Mouse (Mus musculus) forebrain, embryonic 14.5 days (tissue): ENCODE measurements around the gene Prr12. TPM values are rescaled to one million over a fixed set of nuclear protein-coding genes. Genes with fewer than 3 reads are reported as not detected.
"Not testable (repeated sequence)": the region's sequence is repeated elsewhere in the genome, so short reads cannot be mapped to it uniquely, and the experiment has no call there.

Experiments
- ATAC-seq: fragments of 200-750 bp; cut with Nextera tagmentation; 2 replicates; pipeline ENCODE4 v1.8.0; 2017; ENCODE audit warnings: mild to moderate bottlenecking, moderate library complexity
- DNase-seq: peaks from one replicate; pipeline ENCODE4 v3.0.0-alpha.2; 2015; ENCODE audit warnings: low spot score
- H3K27ac ChIP-seq: fragments of 300-500 bp; sonication (generic); 2 replicates; pipeline ENCODE4 v1.5.1; 2014; ENCODE audit warnings: low read depth, mild to moderate bottlenecking, control low read depth, low read length, moderate library complexity
- H3K27me3 ChIP-seq: fragments of 300-500 bp; sonication (generic); replicated peaks from 2 replicates; pipeline ENCODE4 v1.6.1; 2014; ENCODE audit warnings: low read length, control low read depth, mixed read lengths; ENCODE audit not compliant: control insufficient read depth, insufficient read depth
- H3K36me3 ChIP-seq: fragments of 300-500 bp; sonication (generic); 2 replicates; pipeline ENCODE4 v1.6.1; 2014; ENCODE audit warnings: low read length, control low read depth; ENCODE audit not compliant: control insufficient read depth, insufficient read depth
- H3K4me1 ChIP-seq: fragments of 300-500 bp; sonication (generic); 2 replicates; pipeline ENCODE4 v1.6.1; 2014; ENCODE audit warnings: antibody characterized with exemption, low read length, control low read depth; ENCODE audit not compliant: control insufficient read depth, insufficient read depth
- H3K4me2 ChIP-seq: fragments of 300-500 bp; sonication (generic); 2 replicates; pipeline ENCODE4 v1.6.1; 2014; ENCODE audit warnings: mild to moderate bottlenecking, control low read depth, low read length
- H3K4me3 ChIP-seq: fragments of 300-500 bp; sonication (generic); 2 replicates; pipeline ENCODE4 v1.5.1; 2014; ENCODE audit warnings: low read depth, low read length, control low read depth
- H3K9ac ChIP-seq: fragments of 300-500 bp; sonication (generic); 2 replicates; pipeline ENCODE4 v1.6.1; 2014; ENCODE audit warnings: mild to moderate bottlenecking, low read length, control low read depth, moderate library complexity
- H3K9me3 ChIP-seq: fragments of 300-500 bp; sonication (generic); replicated peaks from 2 replicates; pipeline ENCODE4 v1.6.1; 2016; ENCODE audit warnings: low read length, control low read depth, mixed read lengths; ENCODE audit not compliant: control insufficient read depth
- WGBS: fragments of 180-500 bp; shearing (Covaris S2); extraction: QIAGEN DNeasy Blood & Tissue Kit; methylation state at CpG from one replicate; pipeline ENCODE4 v1.1.7; 2014; 5-methylcytosine and 5-hydroxymethylcytosine counted together
- polyA plus RNA-seq: library from polyadenylated mRNA; unstranded; fragments of >200 nt; fragmentation: Nextera tagmentation; extraction: Ambion mirVana; gene quantifications from 2 replicates; pipeline ENCODE4 v1.2.1, GENCODE M21; 2014

Prr12 gene
- polyA plus RNA-seq: 13.6 and 16.0 TPM in 2 replicates

- Histone ChIP-seq H3K27me3 (no peaks in the 10 kb centered on the region), H3K4me3 (peak within 1 kb of the TSS; percentile 78), H3K36me3 (peaks cover 29% of the 10 kb centered on the region), H3K9ac (peak within 1 kb of the TSS; percentile 76), H3K4me1 (peaks cover 8% of the 10 kb centered on the region), H3K27ac (peak within 1 kb of the TSS; percentile 99), H3K9me3 (no peaks in the 10 kb centered on the region), H3K4me2 (peak within 1 kb of the TSS; percentile 90)
- DNase-seq (peak; percentile 78), ATAC-seq (no peak)
- 0% methylated on average over 9 of the region's 18 CpGs for WGBS
Observed at GRCm38 (mm10) chr7:45052862-45053116, at the start of gene Prr12. TSS of gene Prr12 (minus strand) at chr7:45052881.

- no peak overlapping the region for H3K4me3 ChIP-seq
- DNase-seq (no peak), ATAC-seq (no peak)
- H3K4me1 ChIP-seq: no peaks in the 10 kb centered on the region
- H3K9ac ChIP-seq: no peak overlapping the region
- 87% methylated on average over 11 of the region's 11 CpGs for WGBS
- no peaks in the 10 kb centered on the region for H3K36me3 ChIP-seq
- H3K4me2 ChIP-seq: no peak overlapping the region
- no peaks in the 10 kb centered on the region for H3K9me3 ChIP-seq
- no peaks in the 10 kb centered on the region for H3K27me3 ChIP-seq
- H3K27ac ChIP-seq: no peak overlapping the region
Observed at GRCm38 (mm10) chr7:45102441-45102840, 49.8 kb upstream of the Prr12 start.

GRCm38 (mm10) chr7:45100046-45100445 is 47.4 kb upstream of the Prr12 start:
- 93% methylated on average over 6 of the region's 6 CpGs for WGBS
- no peaks in the 10 kb centered on the region for H3K9me3 ChIP-seq
- H3K4me2 ChIP-seq: no peak overlapping the region
- DNase-seq (no peak), ATAC-seq (no peak)
- H3K9ac ChIP-seq: no peak overlapping the region
- no peak overlapping the region for H3K27ac ChIP-seq
- H3K27me3 ChIP-seq: no peaks in the 10 kb centered on the region
- H3K36me3 ChIP-seq: no peaks in the 10 kb centered on the region
- H3K4me1 ChIP-seq: no peaks in the 10 kb centered on the region
- no peak overlapping the region for H3K4me3 ChIP-seq

- no peaks in the 10 kb centered on the region for H3K4me1 ChIP-seq
- H3K9ac ChIP-seq: no peak overlapping the region
- H3K4me2 ChIP-seq: no peak overlapping the region
- H3K36me3 ChIP-seq: no peaks in the 10 kb centered on the region
- H3K4me3 ChIP-seq: no peak overlapping the region
- H3K27ac ChIP-seq: no peak overlapping the region
- ATAC-seq (no peak), DNase-seq (no peak)
- H3K9me3 ChIP-seq: no peaks in the 10 kb centered on the region
- H3K27me3 ChIP-seq: no peaks in the 10 kb centered on the region
- WGBS: 91% methylated on average over 8 of the region's 8 CpGs
Observed at GRCm38 (mm10) chr7:45098541-45099240, 46.0 kb upstream of the Prr12 start.

GRCm38 (mm10) chr7:45097479-45097878 is 44.8 kb upstream of the Prr12 start:
- no peak for DNase-seq
- H3K4me1 ChIP-seq: no peaks in the 10 kb centered on the region
- WGBS: 41% methylated on average over 6 of the region's 6 CpGs
- ATAC-seq: no peak
- H3K4me3 ChIP-seq: no peak overlapping the region
- no peaks in the 10 kb centered on the region for H3K36me3 ChIP-seq
- no peak overlapping the region for H3K4me2 ChIP-seq
- no peak overlapping the region for H3K9ac ChIP-seq
- H3K27ac ChIP-seq: no peak overlapping the region
- no peaks in the 10 kb centered on the region for H3K27me3 ChIP-seq
- no peaks in the 10 kb centered on the region for H3K9me3 ChIP-seq

GRCm38 (mm10) chr7:45095965-45096364 is 43.3 kb upstream of the Prr12 start:
- not testable (repeated sequence) for H3K4me2 ChIP-seq, H3K9ac ChIP-seq, ATAC-seq, H3K4me3 ChIP-seq, H3K27me3 ChIP-seq, H3K4me1 ChIP-seq, H3K27ac ChIP-seq, H3K36me3 ChIP-seq, H3K9me3 ChIP-seq, DNase-seq
- WGBS: 91% methylated on average over 14 of the region's 14 CpGs

GRCm38 (mm10) chr7:45095367-45095766 is 42.7 kb upstream of the Prr12 start:
- ATAC-seq: no peak
- 84% methylated on average over 6 of the region's 6 CpGs for WGBS
- no peaks in the 10 kb centered on the region for H3K9me3 ChIP-seq
- H3K27me3 ChIP-seq: no peaks in the 10 kb centered on the region
- H3K27ac ChIP-seq: no peak overlapping the region
- H3K9ac ChIP-seq: no peak overlapping the region
- no peak overlapping the region for H3K4me2 ChIP-seq
- no peak overlapping the region for H3K4me3 ChIP-seq
- peaks cover 8% of the 10 kb centered on the region; the same call in 1 of the 2 replicates for H3K4me1 ChIP-seq
- DNase-seq: no peak
- H3K36me3 ChIP-seq: no peaks in the 10 kb centered on the region

GRCm38 (mm10) chr7:45094121-45094520 is 41.4 kb upstream of the Prr12 start:
- no peak overlapping the region for H3K27ac ChIP-seq
- ATAC-seq (no peak), DNase-seq (no peak)
- H3K9ac ChIP-seq: no peak overlapping the region
- H3K9me3 ChIP-seq: no peaks in the 10 kb centered on the region
- H3K27me3 ChIP-seq: no peaks in the 10 kb centered on the region
- no peak overlapping the region for H3K4me2 ChIP-seq
- H3K36me3 ChIP-seq: no peaks in the 10 kb centered on the region
- no peak overlapping the region for H3K4me3 ChIP-seq
- WGBS: 82% methylated on average over 7 of the region's 7 CpGs
- peaks cover 8% of the 10 kb centered on the region; the same call in 1 of the 2 replicates for H3K4me1 ChIP-seq

GRCm38 (mm10) chr7:45093516-45093905 is 40.8 kb upstream of the Prr12 start:
- Histone ChIP-seq H3K9me3 (no peaks in the 10 kb centered on the region), H3K4me2 (no peak overlapping the region), H3K36me3 (no peaks in the 10 kb centered on the region), H3K27ac (no peak overlapping the region), H3K9ac (no peak overlapping the region), H3K4me1 (peaks cover 8% of the 10 kb centered on the region; the same call in 1 of the 2 replicates), H3K4me3 (no peak overlapping the region), H3K27me3 (no peaks in the 10 kb centered on the region)
- 35% methylated on average over 18 of the region's 18 CpGs for WGBS
- no peak for DNase-seq
- no peak for ATAC-seq
